Mouse (Mus musculus): ENCODE results near the gene Cap2.

GRCm38 (mm10) chr13:46587717-46588289, 86.2 kb downstream of the Cap2 start:
- TF ChIP-seq GATA1 (IDR thresholded peaks at IDR 0.05; ENCODE audit: low read length) (no peak), TAL1 (IDR thresholded peaks at IDR 0.05; ENCODE audit: low read length) (no peak)

Measured in erythroblast, embryonic 14.5 days (primary cell).